Mouse (Mus musculus) kidney, adult 9 months (tissue): ENCODE measurements around the gene Pigr.

ENCODE experiments used
- DNase-seq: peaks from one replicate; pipeline ENCODE4 v3.0.0; 2022

Gene Pigr

GRCm38 (mm10) chr1:130879927-130880326, 53.4 kb downstream of the Pigr start:
- no peak for DNase-seq

GRCm38 (mm10) chr1:130883146-130883545, 56.7 kb downstream of the Pigr start:
- no peak for DNase-seq

GRCm38 (mm10) chr1:130887354-130887753, 60.9 kb downstream of the Pigr start, which contains the start of gene Il24:
Gene Il24 (minus strand): TSS chr1:130887454.
- DNase-seq, result no peak

- no peak for DNase-seq
Observed at GRCm38 (mm10) chr1:130892446-130892845, 66.0 kb downstream of the Pigr start.

GRCm38 (mm10) chr1:130893329-130894040, 67.0 kb downstream of the Pigr start:
- no peak for DNase-seq

GRCm38 (mm10) chr1:130894468-130894867, 68.0 kb downstream of the Pigr start:
- no peak for DNase-seq
